Mouse (Mus musculus) liver, embryonic 14.5 days (tissue): ENCODE data around the gene Fdps. TPM values are rescaled to one million over a fixed set of nuclear protein-coding genes. Genes with fewer than 3 reads are reported as not detected.
A peak's percentile ranks its signal among the peaks of the same experiment; 100 is the strongest.

Experiments used
- ATAC-seq: fragments of 200-750 bp; cut with Nextera tagmentation; 2 replicates; pipeline ENCODE4 v1.8.0; 2017; ENCODE audit warnings: moderate number of reproducible peaks, mild to moderate bottlenecking, moderate library complexity; ENCODE audit not compliant: insufficient read depth
- DNase-seq, 3 experiments: peaks; one replicate each; pipeline ENCODE4 v3.0.0-alpha.2; 2012 to 2013; ENCODE audit warnings: low read depth in 3 of 3, low spot score in 3 of 3
- H3K27ac ChIP-seq: fragments of 300-500 bp; sonication (generic); 2 replicates; pipeline ENCODE4 v1.5.1; 2014; ENCODE audit warnings: moderate library complexity, mild to moderate bottlenecking, control low read depth, inconsistent platforms
- H3K27me3 ChIP-seq: fragments of 300-500 bp; sonication (generic); 2 replicates; pipeline ENCODE4 v1.6.1; 2014; ENCODE audit warnings: mild to moderate bottlenecking, low read length, moderate library complexity; ENCODE audit not compliant: control insufficient read depth, insufficient read depth
- H3K36me3 ChIP-seq: fragments of 300-500 bp; sonication (generic); replicated peaks from 2 replicates; pipeline ENCODE4 v1.6.1; 2014; ENCODE audit warnings: low read depth; ENCODE audit not compliant: control insufficient read depth, insufficient read depth
- H3K4me1 ChIP-seq, 2 experiments: fragments of 200-500 bp in 1 of 2; fragments of 300-500 bp in 1 of 2; sonication (generic) in 1 of 2; replicated peaks; 2 replicates each; pipeline ENCODE4 v1.6.1; 2012 to 2014; ENCODE audit warnings: antibody characterized with exemption in 1 of 2, inconsistent platforms in 1 of 2, low read length in 1 of 2; ENCODE audit not compliant: control insufficient read depth in 2 of 2, insufficient read depth in 2 of 2
- H3K4me2 ChIP-seq: fragments of 300-500 bp; sonication (generic); 2 replicates; pipeline ENCODE4 v1.6.1; 2014; ENCODE audit warnings: low read depth, mild to moderate bottlenecking, control low read depth, moderate library complexity
- H3K4me3 ChIP-seq, 2 experiments: fragments of 200-500 bp in 1 of 2; fragments of 300-500 bp in 1 of 2; sonication (generic) in 1 of 2; 2 replicates each; pipeline ENCODE4 v1.5.1; 2012 to 2014; ENCODE audit warnings: low read depth in 2 of 2, low read length in 2 of 2, mild to moderate bottlenecking in 2 of 2, control low read depth in 1 of 2, inconsistent platforms in 1 of 2, moderate library complexity in 1 of 2; ENCODE audit not compliant: insufficient read depth in 1 of 2
- H3K9ac ChIP-seq: fragments of 300-500 bp; sonication (generic); replicated peaks from 2 replicates; pipeline ENCODE4 v1.6.1; 2014; ENCODE audit warnings: mild to moderate bottlenecking, control low read depth, moderate library complexity
- H3K9me3 ChIP-seq: fragments of 300-500 bp; sonication (generic); 2 replicates; pipeline ENCODE4 v1.6.1; 2016; ENCODE audit warnings: low read length, mixed read lengths; ENCODE audit not compliant: control insufficient read depth
- CTCF ChIP-seq: IDR thresholded peaks from 2 replicates; pipeline ENCODE4 v1.5.1; 2016; ENCODE audit warnings: antibody characterized with exemption, low read depth, control low read depth
- EP300 ChIP-seq: IDR thresholded peaks from 2 replicates; pipeline ENCODE4 v1.6.1; 2016; ENCODE audit warnings: antibody characterized with exemption, low read depth
- WGBS: fragments of 180-500 bp; shearing (Covaris S2); extraction: QIAGEN DNeasy Blood & Tissue Kit; methylation state at CpG from one replicate; pipeline ENCODE4 v1.1.7; 2014; ENCODE audit not compliant: insufficient replicate concordance; 5-methylcytosine and 5-hydroxymethylcytosine counted together
- polyA plus RNA-seq, 2 experiments: library from polyadenylated mRNA; depleted of rRNA in 1 of 2; stranded (reverse) in 1 of 2; unstranded in 1 of 2; fragments of >200 nt; fragmentation: Nextera tagmentation in 1 of 2; extraction: Ambion mirVana in 1 of 2; gene quantifications; 2 replicates each; pipeline versions ENCODE4 v1.2.1 to v1.2.3; 2012 to 2014

The Fdps gene
- polyA plus RNA-seq, 2 experiments = 131 to 238 TPM

DNA sequence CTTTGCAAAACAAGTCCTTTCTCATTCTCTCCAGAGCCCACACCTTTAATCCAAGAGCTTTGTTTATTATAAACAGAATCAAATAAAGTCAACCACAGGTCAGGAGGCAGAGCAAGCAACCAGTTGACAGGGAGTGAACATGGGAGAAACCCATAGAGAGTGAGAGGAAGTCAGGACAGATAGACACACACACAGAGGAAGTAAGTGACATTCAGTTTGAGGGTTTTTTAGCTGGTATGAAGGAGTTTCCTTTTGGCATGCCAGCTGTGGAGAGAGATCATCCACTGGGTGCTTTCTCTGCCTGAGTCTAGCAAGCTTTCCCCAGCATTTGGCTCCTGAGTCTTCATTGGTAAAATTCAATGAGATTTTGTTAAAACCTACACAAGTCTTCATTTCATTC, 5.1 kb upstream of the Fdps start:
- Histone ChIP-seq H3K27ac (no peak overlapping the region), H3K4me3 (no peak overlapping the region), H3K27me3 (no peaks in the 10 kb centered on the region), H3K4me1 (peaks cover 11 to 15% of the 10 kb centered on the region in 2 experiments), H3K9ac (no peak overlapping the region), H3K4me2 (no peak overlapping the region), H3K9me3 (no peaks in the 10 kb centered on the region), H3K36me3 (no peaks in the 10 kb centered on the region)
- no peak for DNase-seq
- no peak for ATAC-seq
- TF ChIP-seq CTCF (no peak), EP300 (no peak)

GRCm38 (mm10) chr3:89103291-89103595, 1.5 kb upstream of the Fdps start:
- peak overlapping the region; percentile 72 for H3K27ac ChIP-seq
- ATAC-seq (no peak), DNase-seq (no peak)
- peaks cover 15 to 16% of the 10 kb centered on the region in 2 experiments for H3K4me1 ChIP-seq
- peaks cover 9% of the 10 kb centered on the region for H3K36me3 ChIP-seq
- H3K4me2 ChIP-seq = no peak overlapping the region
- H3K4me3 ChIP-seq = no peak overlapping the region
- TF ChIP-seq EP300 (no peak), CTCF (no peak)
- no peaks in the 10 kb centered on the region for H3K27me3 ChIP-seq
- WGBS = 42% methylated on average over 4 of the region's 4 CpGs
- H3K9ac ChIP-seq = no peak overlapping the region
- H3K9me3 ChIP-seq = no peaks in the 10 kb centered on the region

DNA sequence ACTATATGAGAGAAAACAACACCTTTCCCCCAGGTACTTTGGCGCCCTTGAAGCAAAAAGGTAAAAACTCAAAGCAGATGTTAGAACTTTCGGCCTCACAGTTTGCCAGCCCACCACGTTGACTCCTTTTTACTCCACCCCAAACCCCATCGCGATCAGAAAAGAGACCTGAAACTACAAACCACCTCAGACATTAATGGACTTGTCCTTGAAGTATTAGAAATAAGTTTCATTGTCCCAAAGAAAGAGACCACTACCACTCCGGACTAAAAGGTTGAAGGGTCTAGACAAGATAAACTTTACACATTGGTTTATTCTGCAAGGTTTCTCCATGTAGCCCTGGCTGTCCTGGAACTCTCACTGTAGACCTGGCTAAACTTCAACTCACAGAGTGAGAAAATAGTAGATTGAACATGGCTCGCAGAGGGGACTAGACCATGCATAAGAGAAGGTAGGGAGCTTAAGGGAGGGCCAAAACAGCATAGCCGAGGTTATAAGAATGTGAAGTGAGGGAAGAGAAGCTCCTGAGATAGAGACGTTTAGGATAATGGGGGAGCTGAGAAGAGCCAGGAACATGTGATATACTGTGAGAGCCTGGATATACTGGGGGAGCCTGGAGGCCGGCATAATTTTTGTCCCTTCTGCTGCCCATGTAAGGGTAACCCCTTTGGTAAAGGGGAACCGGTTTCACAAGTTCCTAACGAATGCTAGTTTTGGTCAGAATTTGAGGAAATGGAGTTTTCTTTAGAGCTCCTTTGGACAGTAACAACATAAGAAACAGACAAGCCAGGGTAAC, 934 bp upstream of the Fdps start:
- H3K4me1 ChIP-seq = peaks cover 14 to 16% of the 10 kb centered on the region in 2 experiments
- ATAC-seq (no peak), DNase-seq (no peak)
- peak overlapping the region in 1 of 2 experiments; percentile 60; a peak in 2 of 4 replicates for H3K4me3 ChIP-seq
- H3K9me3 ChIP-seq = no peaks in the 10 kb centered on the region
- H3K9ac ChIP-seq = peak overlapping the region; percentile 53
- TF ChIP-seq EP300 (0 out of 2 replicates have a peak, but pooled peaks have one; percentile 6), CTCF (no peak)
- peak overlapping the region; percentile 63 for H3K4me2 ChIP-seq
- H3K36me3 ChIP-seq = peaks cover 11% of the 10 kb centered on the region
- no peaks in the 10 kb centered on the region for H3K27me3 ChIP-seq
- peak overlapping the region; percentile 72 for H3K27ac ChIP-seq
- WGBS = 54% methylated on average over 12 of the region's 12 CpGs

GRCm38 (mm10) chr3:89101459-89101811, 324 bp downstream of the Fdps start:
- H3K27me3 ChIP-seq = no peaks in the 10 kb centered on the region
- no peaks in the 10 kb centered on the region for H3K9me3 ChIP-seq
- peaks cover 18% of the 10 kb centered on the region for H3K36me3 ChIP-seq
- peak overlapping the region; percentile 12 for H3K27ac ChIP-seq
- ATAC-seq = peak; percentile 52
- TF ChIP-seq EP300 (no peak), CTCF (no peak)
- H3K4me2 ChIP-seq = peak overlapping the region; percentile 88
- peaks cover 13 to 16% of the 10 kb centered on the region in 2 experiments for H3K4me1 ChIP-seq
- H3K4me3 ChIP-seq = peak overlapping the region; percentile 60 to 95
- no peak for DNase-seq
- under 1% methylated on average over 19 of the region's 19 CpGs for WGBS
- peak overlapping the region; percentile 59 for H3K9ac ChIP-seq

DNA sequence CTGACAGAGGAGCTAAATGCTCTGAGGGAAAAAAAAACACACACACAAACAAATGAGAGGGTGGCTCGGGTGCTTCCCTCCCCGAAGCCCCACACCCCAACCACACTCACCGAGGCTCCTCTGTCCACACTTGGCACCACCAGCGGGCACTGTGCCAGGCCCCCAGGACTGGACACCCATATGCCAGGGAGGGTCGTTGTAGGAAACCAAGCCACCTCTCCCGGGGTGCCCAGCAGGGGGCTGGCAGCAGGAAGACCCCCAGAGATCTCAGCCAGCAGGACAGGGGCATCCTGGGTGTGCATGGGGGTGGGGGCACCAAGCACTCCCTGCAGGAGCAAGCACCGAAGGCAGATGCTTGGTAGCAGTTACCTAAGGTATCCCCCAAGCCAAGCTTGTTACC, 948 bp downstream of the Fdps start, which contains the start of gene Gm43738:
Gm43738 (minus strand) TSS at position 289 of the 400 bp plus-strand sequence.
- 46% methylated on average over 7 of the region's 7 CpGs for WGBS
- DNase-seq (no peak), ATAC-seq (no peak)
- no peaks in the 10 kb centered on the region for H3K27me3 ChIP-seq
- peak within 1 kb of the TSS; percentile 88 for H3K4me2 ChIP-seq
- peak within 1 kb of the TSS; percentile 59 for H3K9ac ChIP-seq
- H3K27ac ChIP-seq = peak within 1 kb of the TSS; percentile 12
- H3K4me3 ChIP-seq = peak within 1 kb of the TSS; percentile 60 to 95
- H3K9me3 ChIP-seq = no peaks in the 10 kb centered on the region
- TF ChIP-seq CTCF (0 out of 2 replicates have a peak, but pooled peaks have one; percentile 2), EP300 (no peak)
- H3K36me3 ChIP-seq = peaks cover 18% of the 10 kb centered on the region
- peaks cover 13 to 16% of the 10 kb centered on the region in 2 experiments for H3K4me1 ChIP-seq
